Mouse (Mus musculus): ENCODE data around the gene Il2rg. TPM values are rescaled to one million over a fixed set of nuclear protein-coding genes. Genes with fewer than 3 reads are reported as not detected.

The Il2rg gene
- total RNA-seq, 2 experiments from 2014 or later, result 1.3 to 2.6 TPM

DNA sequence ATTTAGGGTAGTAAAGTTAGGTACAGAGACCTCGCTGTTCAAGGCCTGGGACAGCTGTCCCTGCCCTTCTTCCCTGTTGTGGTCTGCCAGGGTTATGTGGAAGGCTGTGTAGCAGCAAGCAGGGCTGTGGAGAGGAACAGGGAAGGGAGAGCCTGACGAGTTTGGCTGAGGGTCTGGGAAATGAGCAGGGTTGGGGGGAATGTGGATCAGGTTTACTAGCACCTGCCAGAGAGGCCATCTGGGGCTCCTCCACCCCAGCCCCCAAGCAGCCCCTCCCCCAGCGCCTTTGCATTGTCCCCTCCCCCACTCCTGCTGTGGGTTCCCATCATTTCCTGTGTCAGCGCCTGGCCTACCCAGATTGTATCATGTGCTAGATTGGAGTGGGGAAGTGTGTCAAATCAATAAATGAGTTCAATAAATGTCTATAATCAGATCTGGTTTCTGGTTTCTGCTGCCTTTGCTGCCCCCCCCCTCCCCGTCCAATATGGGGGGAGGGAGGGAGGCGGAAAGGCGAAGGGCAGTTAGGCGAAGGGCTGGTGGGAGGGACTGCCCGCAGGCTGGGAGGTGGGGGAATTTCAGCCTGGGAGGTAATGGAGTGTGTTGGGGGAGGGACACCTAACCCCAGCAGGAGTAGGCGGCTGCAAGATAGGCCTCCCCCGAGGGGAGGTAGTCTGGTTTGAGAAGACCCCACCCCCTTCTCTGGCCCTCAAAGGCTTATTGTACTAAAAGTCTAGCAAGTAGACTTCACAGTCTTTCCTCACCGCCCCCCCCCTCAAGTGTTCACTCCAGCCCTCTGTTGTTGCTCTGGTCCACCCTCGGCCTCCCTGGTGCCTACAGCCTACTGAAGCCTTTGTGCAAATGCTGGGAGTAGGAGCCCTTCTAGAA is 7.4 kb downstream of the Il2rg start:
- DNase-seq, result no peak

DNA sequence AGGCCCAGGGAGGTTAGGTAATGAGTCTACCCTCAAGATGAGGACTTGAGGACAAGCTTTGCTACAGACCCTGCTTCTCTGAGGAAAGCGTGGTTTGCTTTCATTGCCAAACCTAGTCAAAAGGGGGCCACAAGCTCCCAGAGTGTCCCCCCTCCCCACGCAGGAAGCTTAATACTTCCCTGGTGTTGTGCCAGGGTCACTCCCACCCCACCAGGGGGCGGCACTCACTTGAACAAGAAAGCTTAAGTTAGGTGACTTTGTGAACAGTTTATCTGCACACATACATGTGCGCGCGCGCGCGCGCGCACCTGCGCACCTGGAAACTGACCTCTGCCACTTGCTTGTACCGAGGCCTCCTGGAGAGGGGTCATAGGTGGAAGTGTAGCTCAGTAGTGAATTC is 11.5 kb downstream of the Il2rg start:
- no peak for DNase-seq

DNA sequence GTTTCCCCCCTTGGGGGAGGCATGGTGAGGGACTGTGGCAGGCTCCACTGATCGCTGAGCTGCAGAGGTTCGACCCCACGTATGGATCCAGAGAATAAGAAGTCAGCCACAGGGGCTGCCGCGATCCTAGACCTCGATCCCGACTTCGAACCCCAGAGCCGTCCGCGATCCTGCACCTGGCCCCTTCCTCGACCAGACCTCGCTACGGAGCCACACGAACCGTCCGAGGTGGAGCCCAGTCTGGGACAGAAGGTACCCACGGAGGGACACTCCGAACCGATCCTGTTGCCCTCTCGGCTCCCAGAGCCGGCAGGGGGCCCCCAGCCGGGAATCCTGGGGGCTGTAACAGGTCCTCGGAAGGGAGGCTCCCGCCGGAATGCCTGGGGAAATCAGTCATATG is 13.3 kb downstream of the Il2rg start:
- DNase-seq, result no peak

DNA sequence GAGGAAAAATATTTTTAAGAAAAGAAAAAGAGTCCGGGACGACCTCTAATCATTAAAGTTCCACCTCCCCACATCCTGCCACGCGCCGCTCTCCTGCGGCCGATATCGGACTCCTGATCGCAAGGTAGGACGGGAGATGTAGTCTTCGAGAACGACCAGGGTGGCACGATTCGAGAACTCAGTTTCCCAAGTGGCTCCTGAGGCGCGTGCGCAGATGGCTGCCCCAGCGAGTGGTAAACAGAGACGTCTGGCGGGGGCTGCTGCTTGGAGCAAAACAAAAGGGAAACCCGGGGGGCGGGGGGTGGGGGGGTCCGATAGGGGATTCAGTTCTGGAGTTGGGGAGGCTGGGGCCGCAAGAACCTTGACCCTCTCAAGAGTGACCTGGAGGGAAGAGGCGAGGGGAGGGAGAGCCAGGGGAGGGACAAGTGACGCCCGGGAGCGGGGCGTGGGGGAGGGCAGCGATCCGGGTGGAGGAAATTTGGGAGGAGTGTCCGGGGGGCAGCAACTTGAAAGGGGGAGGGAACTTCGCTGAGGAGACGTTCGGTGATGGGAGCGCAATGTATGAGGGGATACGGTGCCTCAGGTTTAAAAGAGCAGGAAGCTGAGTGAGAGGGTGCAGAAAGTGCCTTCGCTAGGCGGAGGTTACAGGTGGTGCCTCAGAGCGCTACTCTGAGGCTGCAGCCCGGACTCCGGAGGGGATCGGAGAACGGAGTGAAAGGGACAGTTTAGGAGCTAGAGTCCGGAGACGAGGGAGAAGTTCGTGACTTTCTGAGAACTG is 13.9 kb downstream of the Il2rg start, which contains the start of gene Foxo4:
Foxo4 (plus strand) TSS at position 577 of the 778 bp plus-strand sequence.
- DNase-seq, result peak; percentile 88

DNA sequence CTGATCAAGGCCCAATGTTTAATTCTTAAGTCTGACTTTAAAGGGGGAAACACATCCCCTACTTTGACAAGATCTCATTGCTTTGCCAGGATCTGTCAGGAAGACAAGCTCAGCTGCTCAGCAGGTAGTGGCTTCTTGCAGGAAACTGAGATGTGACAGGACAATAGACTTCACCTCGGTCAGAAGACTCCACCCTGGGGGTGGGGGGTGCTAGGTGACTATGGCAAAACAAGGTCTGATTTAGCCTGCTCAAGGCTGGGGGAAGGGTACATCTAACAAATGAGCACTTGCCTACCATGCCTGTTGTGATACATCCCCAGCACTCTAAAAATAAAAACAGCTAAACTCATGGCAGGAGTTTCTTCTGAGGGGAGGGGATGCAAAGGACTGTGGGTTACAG is 23.0 kb downstream of the Il2rg start:
- DNase-seq, result no peak

DNA sequence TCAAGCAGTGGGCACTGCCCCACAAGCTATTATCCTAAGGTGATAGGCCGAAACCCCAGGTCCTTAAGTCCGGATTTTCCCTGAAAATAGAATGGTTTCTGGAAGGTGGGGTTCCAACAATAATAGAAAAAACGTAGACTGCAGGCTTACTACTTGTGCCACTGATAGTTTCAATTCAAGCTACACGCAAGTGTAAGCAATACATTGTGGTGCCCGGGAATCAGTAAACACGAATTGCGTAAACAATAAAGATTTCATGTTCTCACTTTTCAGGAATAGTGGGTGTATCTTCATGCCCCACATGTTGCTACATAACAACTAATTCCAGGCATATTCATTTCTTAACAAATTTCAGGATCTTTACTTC is 45.3 kb downstream of the Il2rg start:
- DNase-seq, result no peak

DNA sequence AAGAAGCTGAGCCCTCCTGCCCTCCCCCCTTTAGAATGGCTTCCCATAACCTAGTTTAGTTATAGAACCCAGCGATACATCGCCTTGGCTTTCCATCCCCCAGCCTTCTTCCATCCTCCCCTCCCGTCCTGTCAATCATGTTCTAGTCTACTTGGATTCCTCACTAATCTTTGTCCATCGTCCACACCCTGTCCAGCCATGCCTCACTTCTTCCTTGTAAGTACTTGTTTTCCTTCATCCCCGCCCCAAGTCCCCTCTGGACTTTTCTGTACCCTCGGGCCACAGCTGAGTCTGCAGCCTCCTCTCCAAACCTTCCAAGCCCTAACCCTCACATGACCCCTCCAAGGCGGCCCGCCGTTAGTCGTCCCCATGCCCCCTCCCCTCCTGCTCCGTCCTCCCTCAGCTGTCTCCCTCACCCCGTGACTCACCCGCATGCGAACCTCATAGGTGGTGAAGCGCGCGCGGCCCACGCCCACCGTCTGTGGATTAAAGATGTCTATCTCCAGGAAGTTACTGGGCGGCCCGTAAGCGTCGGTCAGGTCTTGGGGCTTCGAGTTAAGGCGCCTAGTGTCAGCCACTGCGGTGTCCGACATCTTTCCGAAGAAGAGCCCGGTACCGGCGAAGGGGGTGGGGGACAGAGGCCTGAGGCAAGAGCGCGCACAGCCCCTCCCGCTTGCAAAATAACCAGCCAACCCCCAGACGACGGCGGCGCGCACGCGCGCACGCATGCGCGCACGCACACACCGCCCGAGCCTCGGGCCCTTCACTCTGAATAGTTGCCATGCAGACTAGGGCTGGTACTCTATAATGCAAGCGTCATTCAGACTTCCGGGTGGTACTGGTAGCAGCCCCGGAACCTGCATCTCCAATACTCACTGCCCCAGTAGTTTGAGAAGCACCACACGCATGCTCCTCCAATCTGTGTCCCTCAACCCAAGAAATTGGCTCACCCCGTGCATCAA is 45.9 kb downstream of the Il2rg start, which contains the start of gene Snx12:
Snx12 (minus strand) TSS at position 730 of the 962 bp plus-strand sequence.
- peak; percentile 87 for DNase-seq

Other genes starting within 250 kb of the Il2rg start
- not detected for gene Tex11, start 208.6 kb downstream of the Il2rg start, total RNA-seq (2021)
- gene Slc7a3, start 182.2 kb downstream of the Il2rg start, total RNA-seq (2021), result under 1 TPM in 1 of 2 experiments, not detected in 1; 0.16 TPM
- gene Snx12, start 45.7 kb downstream of the Il2rg start, total RNA-seq (2021), result 10 to 100 TPM; 23.4 to 25.5 TPM
- 10 to 100 TPM; 84.7 to 93.9 TPM for gene Foxo4, start 13.7 kb downstream of the Il2rg start, total RNA-seq (2021)
- not detected for gene Gm614, start 4.3 kb downstream of the Il2rg start, total RNA-seq (2021)
- gene Gm20489, start 768 bp upstream of the Il2rg start, total RNA-seq (2021), result not detected
- gene Med12, start 5.8 kb upstream of the Il2rg start, total RNA-seq (2021), result 10 to 100 TPM; 15.4 to 15.6 TPM
- under 1 TPM; 0.08 to 0.20 TPM for gene Nlgn3, start 30.9 kb upstream of the Il2rg start, total RNA-seq (2021)
- gene Gjb1, start 108.1 kb upstream of the Il2rg start, total RNA-seq (2021), result under 1 TPM; 0.46 TPM
- 1 to 10 TPM; 7.8 to 9.7 TPM for gene Zmym3, start 152.6 kb upstream of the Il2rg start, total RNA-seq (2021)
- 10 to 100 TPM; 40.4 to 46.1 TPM for gene Nono, start 161.1 kb upstream of the Il2rg start, total RNA-seq (2021)
- 100 to 1,000 TPM; 228 to 250 TPM for gene Itgb1bp2, start 180.8 kb upstream of the Il2rg start, total RNA-seq (2021)

Measured in gastrocnemius, postnatal 25 days (tissue).